Comparison of ENCODE assay signal across 8 mouse cellular contexts in the genomic region with DNA sequence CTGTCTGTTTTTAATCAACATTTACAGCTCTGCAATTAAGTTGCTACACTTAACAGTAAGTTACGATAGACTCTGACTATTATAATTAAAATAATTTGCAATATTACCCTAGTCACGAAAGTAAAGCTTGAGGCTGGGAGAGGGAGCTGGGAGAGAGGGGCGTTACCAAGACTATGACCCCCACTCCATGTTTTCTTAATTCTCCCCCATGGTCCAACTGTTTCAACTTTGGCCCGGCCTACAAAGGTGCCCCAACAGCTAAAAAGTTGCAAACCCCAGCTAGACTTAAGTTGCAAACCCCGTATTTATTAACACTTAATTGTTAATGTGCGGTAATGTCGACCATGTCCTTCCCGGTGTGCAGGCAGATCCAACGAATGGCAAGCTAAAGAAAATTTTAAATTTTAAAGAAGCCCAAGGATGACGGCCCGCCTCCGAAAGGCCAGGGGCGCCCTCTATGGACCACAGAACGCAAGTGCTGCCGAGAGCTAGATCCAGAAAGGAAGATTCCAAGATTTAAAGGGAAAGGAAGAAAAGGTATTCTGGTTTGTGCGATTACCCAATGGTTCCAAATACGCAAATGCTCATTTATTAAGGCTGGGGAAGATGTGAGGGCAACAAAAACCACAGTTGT. TPM values are rescaled to one million over a fixed set of nuclear protein-coding genes. Genes with fewer than 3 reads are reported as not detected.
DNase-seq lines count a peak whose midpoint lies in the region; ATAC-seq and TF ChIP-seq lines count a peak whose summit lies in the region.

No protein-coding gene starts in this region.

- H3K27ac ChIP-seq in intestine, postnatal 0 days (ENCODE audit: low read depth, low read length) = no peak overlapping the region
- no peak overlapping the region for H3K27ac ChIP-seq in intestine, embryonic 15.5 days
- no peak overlapping the region for H3K27ac ChIP-seq in CH12.LX (ENCODE audit: insufficient read depth, low read depth)
- no peak overlapping the region for H3K27ac ChIP-seq in embryonic facial prominence, embryonic 14.5 days (replicated peaks; ENCODE audit: low read depth, low read length)
- H3K27ac ChIP-seq in left cerebral cortex, adult 2 months = no peak overlapping the region

- H3K79me2 ChIP-seq in CH12.LX (replicated peaks; ENCODE audit: control insufficient read depth, extremely low read depth, insufficient read depth, poor library complexity, severe bottlenecking) = no peaks in the 10 kb centered on the region

- TF ChIP-seq EP300 in CH12.LX (IDR thresholded peaks at IDR 0.05; ENCODE audit: low read length) = no peak

- ATAC-seq in intestine, postnatal 0 days = no peak
- ATAC-seq in intestine, embryonic 15.5 days = no peak
- no peak for ATAC-seq in embryonic facial prominence, embryonic 14.5 days (ENCODE audit: low read depth)
- ATAC-seq in monocyte, adult 5-6 weeks (replicated peaks; ENCODE audit: insufficient number of reproducible peaks, low FRiP score, low TSS enrichment, poor library complexity, severe bottlenecking) = no peak; the same call in 1 of the 2 replicates

- peak; percentile 31 for DNase-seq in CH12.LX (ENCODE audit: extremely low read depth)
- peak; percentile 53 to 57 for DNase-seq in adrenal gland, adult 18-20 months (ENCODE audit: low spot score in 2 of 2)
- DNase-seq in embryonic facial prominence, embryonic 14.5 days (ENCODE audit: low spot score) = peak; percentile 37
- DNase-seq in left cerebral cortex, adult 2 months (ENCODE audit: extremely low spot score in 1 of 2, low spot score in 2 of 2) = peak; percentile 68 to 69
- peak; percentile 40 for DNase-seq in retina, postnatal 1 day

- peak; percentile 94 for TF ChIP-seq RAD21 in CH12.LX (IDR thresholded peaks at IDR 0.05; ENCODE audit: low read depth, low read length)

- WGBS in intestine, postnatal 0 days = 36% methylated on average over 17 of the region's 17 CpGs
- WGBS in intestine, embryonic 15.5 days = 33% methylated on average over 17 of the region's 17 CpGs
- WGBS in embryonic facial prominence, embryonic 14.5 days = 20% methylated on average over 17 of the region's 17 CpGs

- in situ Hi-C loops in CH12.LX (cut with MboI; ENCODE audit: low pct_ligation_motif_present, low pct_unique_long_range_greater_than_20kb, low sequenced_read_pairs) = no loop called here

- H3K4me1 ChIP-seq in intestine, postnatal 0 days (replicated peaks; ENCODE audit: control insufficient read depth, insufficient read depth, low read length) = no peaks in the 10 kb centered on the region
- H3K4me1 ChIP-seq in intestine, embryonic 15.5 days (replicated peaks) = peaks cover under 1% of the 10 kb centered on the region
- peaks cover 4 to 5% of the 10 kb centered on the region in 2 experiments; a peak in 2 of 4 replicates for H3K4me1 ChIP-seq in CH12.LX (ENCODE audit: control insufficient read depth in 1 of 2, insufficient read depth in 2 of 2)
- H3K4me1 ChIP-seq in embryonic facial prominence, embryonic 14.5 days (ENCODE audit: control insufficient read depth, insufficient read depth, low read length) = peaks cover 7% of the 10 kb centered on the region; the same call in 1 of the 2 replicates

- peak; percentile 85 for TF ChIP-seq CTCF in intestine, postnatal 0 days (IDR thresholded peaks at IDR 0.05; ENCODE audit: low read depth)
- peak; percentile 71 to 92 for TF ChIP-seq CTCF in CH12.LX (conservative IDR thresholded peaks at IDR 0.05 in 1 of 2, IDR thresholded peaks at IDR 0.05 in 1 of 2; ENCODE audit: low read depth in 2 of 2, low read length in 2 of 2)
- TF ChIP-seq CTCF in left cerebral cortex, adult 2 months (IDR thresholded peaks at IDR 0.05) = peak; percentile 93

- no peak overlapping the region for H3K4me3 ChIP-seq in intestine, postnatal 0 days (ENCODE audit: low read depth, low read length)
- H3K4me3 ChIP-seq in intestine, embryonic 15.5 days (replicated peaks) = no peak overlapping the region
- no peak overlapping the region for H3K4me3 ChIP-seq in CH12.LX (replicated peaks in 1 of 3; ENCODE audit: low read depth in 2 of 3, low read length in 2 of 3, poor library complexity in 1 of 3)
- no peak overlapping the region for H3K4me3 ChIP-seq in embryonic facial prominence, embryonic 14.5 days (ENCODE audit: low read depth, low read length)
- no peak overlapping the region for H3K4me3 ChIP-seq in left cerebral cortex, adult 2 months

- intact Hi-C loops in left cerebral cortex, adult 2 months (cut with DNase I) = loop anchor here (2.0 kb wide), 1 partner anchor 377 kb away; no protein-coding TSS in a partner anchor

- TF ChIP-seq POLR2A in CH12.LX (IDR thresholded peaks at IDR 0.05; ENCODE audit: low read depth, low read length) = no peak

- no peaks in the 10 kb centered on the region for H3K36me3 ChIP-seq in intestine, postnatal 0 days (ENCODE audit: control insufficient read depth, insufficient read depth)
- H3K36me3 ChIP-seq in intestine, embryonic 15.5 days = no peaks in the 10 kb centered on the region
- no peaks in the 10 kb centered on the region for H3K36me3 ChIP-seq in CH12.LX (replicated peaks in 1 of 2; ENCODE audit: control insufficient read depth in 1 of 2, insufficient read depth in 1 of 2, low read length in 1 of 2)
- no peaks in the 10 kb centered on the region for H3K36me3 ChIP-seq in embryonic facial prominence, embryonic 14.5 days (ENCODE audit: control insufficient read depth, insufficient read depth, low read length)

- H3K9ac ChIP-seq in intestine, postnatal 0 days (ENCODE audit: low read depth, low read length) = no peak overlapping the region
- no peak overlapping the region for H3K9ac ChIP-seq in intestine, embryonic 15.5 days
- H3K9ac ChIP-seq in CH12.LX (ENCODE audit: insufficient read depth, low read depth) = no peak overlapping the region
- no peak overlapping the region for H3K9ac ChIP-seq in embryonic facial prominence, embryonic 14.5 days (ENCODE audit: low read depth, low read length)

- no peaks in the 10 kb centered on the region for H3K9me3 ChIP-seq in intestine, postnatal 0 days (ENCODE audit: control insufficient read depth)
- H3K9me3 ChIP-seq in intestine, embryonic 15.5 days = no peaks in the 10 kb centered on the region
- no peaks in the 10 kb centered on the region for H3K9me3 ChIP-seq in CH12.LX (replicated peaks; ENCODE audit: low read length)
- no peaks in the 10 kb centered on the region for H3K9me3 ChIP-seq in embryonic facial prominence, embryonic 14.5 days (ENCODE audit: control insufficient read depth, low read length)

- H3K4me2 ChIP-seq in intestine, postnatal 0 days (replicated peaks; ENCODE audit: low read depth) = no peak overlapping the region
- H3K4me2 ChIP-seq in intestine, embryonic 15.5 days (replicated peaks) = no peak overlapping the region
- H3K4me2 ChIP-seq in CH12.LX (ENCODE audit: insufficient read depth, low read depth, poor library complexity, severe bottlenecking) = no peak overlapping the region
- H3K4me2 ChIP-seq in embryonic facial prominence, embryonic 14.5 days (ENCODE audit: low read depth, low read length) = peak overlapping the region; percentile 28; the same call in 1 of the 2 replicates

- dilution Hi-C loops in CH12.LX (cut with MboI; ENCODE audit: extremely low pct_ligation_motif_present, extremely low pct_unique_long_range_greater_than_20kb, low sequenced_read_pairs) = no loop called here

- H3K27me3 ChIP-seq in intestine, postnatal 0 days (replicated peaks; ENCODE audit: control insufficient read depth, insufficient read depth, low read length) = peaks cover 8% of the 10 kb centered on the region; the same call in 1 of the 2 replicates
- H3K27me3 ChIP-seq in intestine, embryonic 15.5 days (replicated peaks) = peaks cover 7% of the 10 kb centered on the region; the same call in 1 of the 2 replicates
- no peaks in the 10 kb centered on the region for H3K27me3 ChIP-seq in CH12.LX (replicated peaks)
- H3K27me3 ChIP-seq in embryonic facial prominence, embryonic 14.5 days (replicated peaks; ENCODE audit: control insufficient read depth, insufficient read depth, low read length) = peaks cover 16% of the 10 kb centered on the region

TF ChIP-seq in CH12.LX, 34 proteins besides CTCF, POLR2A, EP300 and RAD21:
- TF ChIP-seq HCFC1 (IDR thresholded peaks at IDR 0.05; ENCODE audit: low read depth, low read length) (no peak), ZNF384 (IDR thresholded peaks at IDR 0.05; ENCODE audit: low read depth, low read length) (no peak), RCOR1 (conservative IDR thresholded peaks at IDR 0.05; ENCODE audit: low read depth, low read length) (no peak), NELFE (IDR thresholded peaks at IDR 0.05; ENCODE audit: low read depth, low read length) (no peak), KAT2A (IDR thresholded peaks at IDR 0.05; ENCODE audit: insufficient replicate concordance, low read length) (no peak), IRF4 (IDR thresholded peaks at IDR 0.05; ENCODE audit: low read depth, low read length) (0 out of 2 replicates have a peak, but pooled peaks have one; percentile 32), TCF12 (IDR thresholded peaks at IDR 0.05; ENCODE audit: low read depth, low read length) (no peak), USF2 (conservative IDR thresholded peaks at IDR 0.05; ENCODE audit: low read depth, low read length) (no peak), ZC3H11A (IDR thresholded peaks at IDR 0.05; ENCODE audit: low read depth, low read length) (peak; percentile 68), MAZ (IDR thresholded peaks at IDR 0.05; ENCODE audit: low read depth, low read length) (no peak), SMC3 (IDR thresholded peaks at IDR 0.05; ENCODE audit: low read depth, low read length) (peak; percentile 83), BHLHE40 (IDR thresholded peaks at IDR 0.05; ENCODE audit: low read depth, low read length) (no peak)

RNA-seq across cellular contexts. Expression of a gene that starts 5.4 kb away (rescaled TPM):
- 15.7 and 18.9 TPM in 2 replicates for polyA plus RNA-seq in intestine, postnatal 0 days (2015; fragmentation: Nextera tagmentation; extraction: Ambion mirVana)
- polyA plus RNA-seq in intestine, embryonic 15.5 days (2015; fragmentation: Nextera tagmentation; extraction: Ambion mirVana) = 11.4 and 14.2 TPM in 2 replicates
- total RNA-seq in CH12.LX (2012; rRNA removed) (0.17 and 0.25 TPM in 2 replicates), CH12.LX (2014; rRNA removed) (0.05 and 0.34 TPM in 2 replicates)
- polyA plus RNA-seq in CH12.LX (2012; ENCODE audit: insufficient read length, low read depth) = 0.14 TPM in 1 of 2 replicates, not detected in the other
- total RNA-seq in adrenal gland, adult 18-20 months (2021) = 10 to 100 TPM in 1 of 2 experiments, 1 to 10 TPM in 1; 4.7 to 10.3 TPM
- 63.9 and 64.1 TPM in 2 replicates for polyA plus RNA-seq in embryonic facial prominence, embryonic 14.5 days (2014; fragmentation: Nextera tagmentation; extraction: Ambion mirVana)
- total RNA-seq in left cerebral cortex, adult 2 months (2021) = 1 to 10 TPM; 5.6 to 6.6 TPM
- total RNA-seq in monocyte, adult 5-6 weeks (2017) = not detected in 3 replicates
